Mouse (Mus musculus) thymus, adult 2 months (tissue): ENCODE measurements around the gene Dgka.
A peak's percentile ranks its signal among the peaks of the same experiment; 100 is the strongest.

Experiments used
- CTCF ChIP-seq: fragments of 200-500 bp; IDR thresholded peaks from 2 replicates; pipeline ENCODE4 v1.5.1; 2012; ENCODE audit warnings: mild to moderate bottlenecking, control low read depth, low read length, moderate library complexity, borderline replicate concordance; ENCODE audit not compliant: control insufficient read depth, poor library complexity, insufficient read depth; ENCODE audit errors: extremely low read depth
- POLR2A ChIP-seq: fragments of 200-500 bp; IDR thresholded peaks from 2 replicates; pipeline ENCODE4 v1.6.1; 2012; ENCODE audit warnings: mild to moderate bottlenecking, low read length, control low read depth, moderate library complexity; ENCODE audit not compliant: control insufficient read depth, poor library complexity, insufficient read depth; ENCODE audit errors: extremely low read depth

GRCm38 (mm10) chr10:128731002-128731433 lies 13.6 kb downstream of the Dgka start:
- TF ChIP-seq CTCF, result peak; percentile 75; the same call in 1 of the 2 replicates
- TF ChIP-seq POLR2A, result no peak
